Mouse (Mus musculus): ENCODE results near the gene Terf2ip.

Gene Terf2ip

GRCm38 (mm10) chr8:112007669-112008068 is 3.5 kb upstream of the Terf2ip start:
- in situ Hi-C loops (cut with MboI; ENCODE audit: low sequenced_read_pairs), result no loop called here

- in situ Hi-C loops (cut with MboI; ENCODE audit: low sequenced_read_pairs), result no loop called here
These were observed 1.6 kb upstream of the Terf2ip start for GRCm38 (mm10) chr8:112009558-112009957.

GRCm38 (mm10) chr8:112011816-112012242 is 631 bp downstream of the Terf2ip start:
- in situ Hi-C loops (cut with MboI; ENCODE audit: low sequenced_read_pairs), result no loop called here

- in situ Hi-C loops (cut with MboI; ENCODE audit: low sequenced_read_pairs), result no loop called here
These were observed 3.7 kb downstream of the Terf2ip start, which contains the start of gene Gm6793 for GRCm38 (mm10) chr8:112014936-112015335. Gene Gm6793 (minus strand): TSS chr8:112015036.

GRCm38 (mm10) chr8:112029455-112029854 is 18.3 kb downstream of the Terf2ip start:
- in situ Hi-C loops (cut with MboI; ENCODE audit: low sequenced_read_pairs), result no loop called here

- in situ Hi-C loops (cut with MboI; ENCODE audit: low sequenced_read_pairs), result no loop called here
These were observed 19.5 kb downstream of the Terf2ip start for GRCm38 (mm10) chr8:112030663-112031062.

- in situ Hi-C loops (cut with MboI; ENCODE audit: low sequenced_read_pairs), result no loop called here
These were observed 21.9 kb downstream of the Terf2ip start for GRCm38 (mm10) chr8:112033071-112033470.

- in situ Hi-C loops (cut with MboI; ENCODE audit: low sequenced_read_pairs), result no loop called here
These were observed 23.4 kb downstream of the Terf2ip start for GRCm38 (mm10) chr8:112034603-112035002.

GRCm38 (mm10) chr8:112037521-112037920 is 26.3 kb downstream of the Terf2ip start:
- in situ Hi-C loops (cut with MboI; ENCODE audit: low sequenced_read_pairs), result no loop called here

GRCm38 (mm10) chr8:112045182-112045581 is 34.0 kb downstream of the Terf2ip start:
- in situ Hi-C loops (cut with MboI; ENCODE audit: low sequenced_read_pairs), result no loop called here

GRCm38 (mm10) chr8:112045896-112046295 is 34.7 kb downstream of the Terf2ip start:
- in situ Hi-C loops (cut with MboI; ENCODE audit: low sequenced_read_pairs), result no loop called here

- in situ Hi-C loops (cut with MboI; ENCODE audit: low sequenced_read_pairs), result no loop called here
These were observed 37.1 kb downstream of the Terf2ip start for GRCm38 (mm10) chr8:112048293-112048692.

- in situ Hi-C loops (cut with MboI; ENCODE audit: low sequenced_read_pairs), result no loop called here
These were observed 38.8 kb downstream of the Terf2ip start for GRCm38 (mm10) chr8:112049984-112050383.

GRCm38 (mm10) chr8:112051537-112051936 is 40.3 kb downstream of the Terf2ip start:
- in situ Hi-C loops (cut with MboI; ENCODE audit: low sequenced_read_pairs), result no loop called here

- in situ Hi-C loops (cut with MboI; ENCODE audit: low sequenced_read_pairs), result no loop called here
These were observed 43.3 kb downstream of the Terf2ip start for GRCm38 (mm10) chr8:112054456-112054855.

GRCm38 (mm10) chr8:112061372-112061771 is 50.2 kb downstream of the Terf2ip start:
- in situ Hi-C loops (cut with MboI; ENCODE audit: low sequenced_read_pairs), result loop anchor here (10.0 kb wide), 1 partner anchor 1573 kb away; the partner anchor contains the start of gene Mon1b

Measured in CH12F3 (cell line).